Mouse (Mus musculus) heart, embryonic 11.5 days (tissue): Measurements from ENCODE around the gene Cel. TPM values are rescaled to one million over a fixed set of nuclear protein-coding genes. Genes with fewer than 3 reads are reported as not detected.

ENCODE experiments used
- ATAC-seq: fragments of 200-750 bp; cut with Nextera tagmentation; replicated peaks from 2 replicates; pipeline ENCODE4 v1.8.0; 2017; ENCODE audit warnings: moderate library complexity; ENCODE audit not compliant: insufficient number of reproducible peaks, low FRiP score, low TSS enrichment
- H3K27ac ChIP-seq: fragments of 300-500 bp; sonication (generic); 2 replicates; pipeline ENCODE4 v1.5.1; 2014; ENCODE audit warnings: mild to moderate bottlenecking, low read depth, low read length
- H3K27me3 ChIP-seq: fragments of 300-500 bp; sonication (generic); 2 replicates; pipeline ENCODE4 v1.6.1; 2014; ENCODE audit warnings: mild to moderate bottlenecking, low read length, mixed read lengths; ENCODE audit not compliant: control insufficient read depth, insufficient read depth
- H3K36me3 ChIP-seq: fragments of 300-500 bp; sonication (generic); 2 replicates; pipeline ENCODE4 v1.6.1; 2014; ENCODE audit warnings: mild to moderate bottlenecking, low read length, moderate library complexity, mixed read lengths; ENCODE audit not compliant: control insufficient read depth, insufficient read depth
- H3K4me1 ChIP-seq: fragments of 300-500 bp; sonication (generic); 2 replicates; pipeline ENCODE4 v1.6.1; 2014; ENCODE audit warnings: low read length; ENCODE audit not compliant: control insufficient read depth, insufficient read depth
- H3K4me2 ChIP-seq: fragments of 300-500 bp; sonication (generic); 2 replicates; pipeline ENCODE4 v1.6.1; 2014; ENCODE audit warnings: mild to moderate bottlenecking, moderate library complexity
- H3K4me3 ChIP-seq: fragments of 300-500 bp; sonication (generic); 2 replicates; pipeline ENCODE4 v1.5.1; 2014; ENCODE audit warnings: low read depth, low read length
- H3K9ac ChIP-seq: fragments of 300-500 bp; sonication (generic); 2 replicates; pipeline ENCODE4 v1.6.1; 2014; ENCODE audit warnings: mild to moderate bottlenecking, low read depth, low read length, moderate library complexity
- H3K9me3 ChIP-seq: fragments of 300-500 bp; sonication (generic); replicated peaks from 2 replicates; pipeline ENCODE4 v1.6.1; 2016; ENCODE audit warnings: low read length; ENCODE audit not compliant: control insufficient read depth
- WGBS: fragments of 180-500 bp; shearing (Covaris S2); extraction: QIAGEN DNeasy Blood & Tissue Kit; methylation state at CpG from one replicate; pipeline ENCODE4 v1.1.7; 2014; ENCODE audit not compliant: insufficient replicate concordance; 5-methylcytosine and 5-hydroxymethylcytosine counted together
- polyA plus RNA-seq: library from polyadenylated mRNA; unstranded; fragments of >200 nt; fragmentation: Nextera tagmentation; extraction: Ambion mirVana; gene quantifications from 2 replicates; pipeline ENCODE4 v1.2.1, GENCODE M21; 2014

Gene Cel
- polyA plus RNA-seq, 1 experiment from 2014 or later, result not detected

GRCm38 (mm10) chr2:28575341-28575740, 12.1 kb upstream of the Cel start:
- WGBS, result 76% methylated on average over 4 of the region's 4 CpGs
- H3K36me3 ChIP-seq, result peaks cover 33% of the 10 kb centered on the region
- no peak for ATAC-seq

GRCm38 (mm10) chr2:28569903-28570302, 6.7 kb upstream of the Cel start:
- no peaks in the 10 kb centered on the region for H3K9me3 ChIP-seq
- 76% methylated on average over 3 of the region's 3 CpGs for WGBS
- no peaks in the 10 kb centered on the region for H3K4me1 ChIP-seq
- H3K9ac ChIP-seq, result no peak overlapping the region
- H3K4me3 ChIP-seq, result no peak overlapping the region
- H3K27ac ChIP-seq, result no peak overlapping the region
- peaks cover 31% of the 10 kb centered on the region for H3K36me3 ChIP-seq
- no peaks in the 10 kb centered on the region for H3K27me3 ChIP-seq
- H3K4me2 ChIP-seq, result no peak overlapping the region
- no peak for ATAC-seq

More at GRCm38 (mm10) chr2:28575341-28575740, 12.1 kb upstream of the Cel start:
- H3K9me3 ChIP-seq, result no peaks in the 10 kb centered on the region
- H3K4me3 ChIP-seq, result no peak overlapping the region
- no peak overlapping the region for H3K27ac ChIP-seq
- no peaks in the 10 kb centered on the region for H3K27me3 ChIP-seq
- no peak overlapping the region for H3K9ac ChIP-seq
- H3K4me2 ChIP-seq, result no peak overlapping the region
- no peaks in the 10 kb centered on the region for H3K4me1 ChIP-seq

GRCm38 (mm10) chr2:28566545-28566944, 3.3 kb upstream of the Cel start:
- 57% methylated on average over 5 of the region's 5 CpGs for WGBS
- H3K27me3 ChIP-seq, result no peaks in the 10 kb centered on the region
- no peak overlapping the region for H3K4me3 ChIP-seq
- no peak for ATAC-seq
- H3K27ac ChIP-seq, result no peak overlapping the region
- peaks cover 21% of the 10 kb centered on the region for H3K36me3 ChIP-seq
- H3K9ac ChIP-seq, result no peak overlapping the region
- no peak overlapping the region for H3K4me2 ChIP-seq
- H3K4me1 ChIP-seq, result no peaks in the 10 kb centered on the region
- H3K9me3 ChIP-seq, result no peaks in the 10 kb centered on the region

GRCm38 (mm10) chr2:28564380-28564779, 1.2 kb upstream of the Cel start:
- H3K27me3 ChIP-seq, result no peaks in the 10 kb centered on the region
- no peak overlapping the region for H3K4me3 ChIP-seq
- H3K27ac ChIP-seq, result no peak overlapping the region
- WGBS, result 82% methylated on average over 4 of the region's 4 CpGs
- H3K4me1 ChIP-seq, result no peaks in the 10 kb centered on the region
- H3K9ac ChIP-seq, result no peak overlapping the region
- peaks cover 12% of the 10 kb centered on the region for H3K36me3 ChIP-seq
- H3K4me2 ChIP-seq, result no peak overlapping the region
- H3K9me3 ChIP-seq, result no peaks in the 10 kb centered on the region
- no peak for ATAC-seq

GRCm38 (mm10) chr2:28563830-28564229, 627 bp upstream of the Cel start:
- Histone ChIP-seq H3K36me3 (peaks cover 10% of the 10 kb centered on the region), H3K4me3 (no peak overlapping the region), H3K9ac (no peak overlapping the region), H3K9me3 (no peaks in the 10 kb centered on the region), H3K4me1 (no peaks in the 10 kb centered on the region), H3K27ac (no peak overlapping the region), H3K27me3 (no peaks in the 10 kb centered on the region), H3K4me2 (no peak overlapping the region)
- no peak for ATAC-seq

GRCm38 (mm10) chr2:28557452-28557851, 5.8 kb downstream of the Cel start:
- no peaks in the 10 kb centered on the region for H3K27me3 ChIP-seq
- no peak overlapping the region for H3K4me2 ChIP-seq
- peaks cover 2% of the 10 kb centered on the region; the same call in 1 of the 2 replicates for H3K36me3 ChIP-seq
- no peak overlapping the region for H3K27ac ChIP-seq
- no peaks in the 10 kb centered on the region for H3K4me1 ChIP-seq
- WGBS, result 79% methylated on average over 5 of the region's 5 CpGs
- H3K4me3 ChIP-seq, result no peak overlapping the region
- no peaks in the 10 kb centered on the region for H3K9me3 ChIP-seq
- ATAC-seq, result no peak
- no peak overlapping the region for H3K9ac ChIP-seq

- Histone ChIP-seq H3K27me3 (no peaks in the 10 kb centered on the region), H3K36me3 (peaks cover 19% of the 10 kb centered on the region), H3K9ac (no peak overlapping the region), H3K27ac (no peak overlapping the region), H3K4me2 (no peak overlapping the region), H3K9me3 (no peaks in the 10 kb centered on the region), H3K4me3 (no peak overlapping the region), H3K4me1 (no peaks in the 10 kb centered on the region)
- WGBS, result 88% methylated on average over 5 of the region's 5 CpGs
- ATAC-seq, result no peak
Measured at GRCm38 (mm10) chr2:28552301-28552700, 10.9 kb downstream of the Cel start.

GRCm38 (mm10) chr2:28549157-28549556, 14.0 kb downstream of the Cel start:
- Histone ChIP-seq H3K27ac (no peak overlapping the region), H3K9me3 (no peaks in the 10 kb centered on the region), H3K4me3 (no peak overlapping the region), H3K36me3 (peaks cover 19% of the 10 kb centered on the region), H3K27me3 (no peaks in the 10 kb centered on the region), H3K4me2 (no peak overlapping the region), H3K9ac (no peak overlapping the region), H3K4me1 (no peaks in the 10 kb centered on the region)
- ATAC-seq, result no peak
- WGBS, result 91% methylated on average over 13 of the region's 13 CpGs

- no peak overlapping the region for H3K27ac ChIP-seq
- no peak for ATAC-seq
Measured at GRCm38 (mm10) chr2:28547237-28548172, 15.7 kb downstream of the Cel start.

More at GRCm38 (mm10) chr2:28547237-28548172, 15.7 kb downstream of the Cel start:
- Histone ChIP-seq H3K9ac (0 out of 2 replicates have a peak overlapping the region, but pooled peaks have one; percentile 2), H3K4me2 (no peak overlapping the region), H3K36me3 (peaks cover 20% of the 10 kb centered on the region), H3K27me3 (no peaks in the 10 kb centered on the region), H3K4me1 (no peaks in the 10 kb centered on the region), H3K4me3 (no peak overlapping the region), H3K9me3 (no peaks in the 10 kb centered on the region)
- WGBS, result 55% methylated on average over 11 of the region's 11 CpGs
